Mouse (Mus musculus) C2C12 (cell line): ENCODE measurements around the gene Styx. TPM values are rescaled to one million over a fixed set of nuclear protein-coding genes. Genes with fewer than 3 reads are reported as not detected.
"Not testable (repeated sequence)": the region's sequence is repeated elsewhere in the genome, so short reads cannot be mapped to it uniquely, and the experiment has no call there.

Experiments used
- H3K27me3 ChIP-seq: one replicate; pipeline ENCODE4 v1.6.1; 2011; ENCODE audit not compliant: control insufficient read depth, insufficient read depth, insufficient read length
- H3K36me3 ChIP-seq: one replicate; pipeline ENCODE4 v1.6.1; 2011; ENCODE audit not compliant: control insufficient read depth, insufficient read depth
- H3K4me3 ChIP-seq: one replicate; pipeline ENCODE4 v1.5.1; 2011; ENCODE audit warnings: mild to moderate bottlenecking, control low read depth; ENCODE audit not compliant: poor library complexity, insufficient read depth, severe bottlenecking
- H3K79me2 ChIP-seq: one replicate; pipeline ENCODE4 v1.6.1; 2011; ENCODE audit not compliant: control insufficient read depth, insufficient read depth
- H3K79me3 ChIP-seq: one replicate; pipeline ENCODE4 v1.6.1; 2011; ENCODE audit warnings: low read depth, control low read depth
- H3ac ChIP-seq: one replicate; pipeline ENCODE3; 2011; ENCODE audit warnings: low read depth; ENCODE audit not compliant: control insufficient read depth, insufficient read length
- CEBPB ChIP-seq: IDR thresholded peaks from one replicate; pipeline ENCODE4 v1.6.1; 2011; ENCODE audit warnings: low read depth, mild to moderate bottlenecking, control low read depth, moderate library complexity
- CTCF ChIP-seq: IDR thresholded peaks from one replicate; pipeline ENCODE4 v1.5.1; 2011; ENCODE audit not compliant: control insufficient read depth, insufficient read depth, insufficient read length
- FOSL1 ChIP-seq: IDR thresholded peaks from one replicate; pipeline ENCODE4 v1.8.0; 2011; ENCODE audit warnings: mild to moderate bottlenecking, low read length; ENCODE audit not compliant: poor library complexity, insufficient read depth, severe bottlenecking
- MAX ChIP-seq: IDR thresholded peaks from one replicate; pipeline ENCODE4 v1.6.1; 2011; ENCODE audit warnings: mild to moderate bottlenecking, control low read depth
- MYOD1 ChIP-seq: IDR thresholded peaks from one replicate; pipeline ENCODE4 v1.6.1; 2011; ENCODE audit warnings: low read depth; ENCODE audit not compliant: control insufficient read depth, insufficient read length
- MYOG ChIP-seq: IDR thresholded peaks from one replicate; pipeline ENCODE4 v1.6.1; 2011; ENCODE audit not compliant: control insufficient read depth, insufficient read length; ENCODE audit errors: extremely low read depth
- USF1 ChIP-seq: IDR thresholded peaks from one replicate; pipeline ENCODE4 v1.6.1; 2011; ENCODE audit warnings: low read depth, mild to moderate bottlenecking, control low read depth, moderate library complexity
- polyA plus RNA-seq: library from polyadenylated mRNA; unstranded; fragments of >200 nt; fragmentation: generic; extraction: Trizol; gene quantifications from one replicate; pipeline ENCODE4 v1.2.1, GENCODE M21; 2012; ENCODE audit warnings: missing spikeins

Styx gene
- polyA plus RNA-seq, 1 experiment: 6.7 TPM

DNA sequence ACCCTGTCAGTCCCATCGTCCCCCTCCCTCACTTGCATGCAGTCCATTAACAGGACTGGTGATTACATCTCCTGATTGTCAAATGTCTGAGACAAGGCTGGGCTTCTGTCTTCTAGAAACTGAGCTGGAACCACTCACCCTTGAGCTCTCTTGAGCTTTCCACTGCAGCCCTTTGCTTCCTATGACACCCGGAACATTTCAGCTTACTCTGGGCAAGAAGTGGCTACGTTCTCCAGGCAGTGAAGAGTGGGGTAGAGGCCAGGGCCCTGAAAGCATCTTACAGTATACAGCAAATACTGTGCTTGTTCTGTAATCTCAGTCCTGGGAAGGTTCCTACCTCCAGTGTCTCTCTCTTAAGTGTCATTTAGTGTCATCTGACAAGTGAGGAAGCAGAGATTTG is 38.3 kb downstream of the Styx start:
- H3K4me3 ChIP-seq: peak overlapping the region; percentile 75
- no peaks in the 10 kb centered on the region for H3K27me3 ChIP-seq
- TF ChIP-seq MYOG: no peak

GRCm38 (mm10) chr14:45399836-45400235 is 48.9 kb downstream of the Styx start:
- H3K79me2 ChIP-seq: no peaks in the 10 kb centered on the region
- TF ChIP-seq FOSL1 (no peak), MAX (no peak), CTCF (no peak), MYOG (no peak), CEBPB (no peak), MYOD1 (no peak), USF1 (no peak)
- H3K79me3 ChIP-seq: no peaks in the 10 kb centered on the region
- H3K4me3 ChIP-seq: no peak overlapping the region
- H3K36me3 ChIP-seq: no peaks in the 10 kb centered on the region
- no peak overlapping the region for H3ac ChIP-seq
- H3K27me3 ChIP-seq: no peaks in the 10 kb centered on the region

More for the DNA sequence above, 38.3 kb downstream of the Styx start:
- H3K79me3 ChIP-seq: peaks cover 4% of the 10 kb centered on the region
- peak overlapping the region; percentile 33 for H3ac ChIP-seq
- H3K79me2 ChIP-seq: peaks cover 40% of the 10 kb centered on the region
- no peaks in the 10 kb centered on the region for H3K36me3 ChIP-seq

DNA sequence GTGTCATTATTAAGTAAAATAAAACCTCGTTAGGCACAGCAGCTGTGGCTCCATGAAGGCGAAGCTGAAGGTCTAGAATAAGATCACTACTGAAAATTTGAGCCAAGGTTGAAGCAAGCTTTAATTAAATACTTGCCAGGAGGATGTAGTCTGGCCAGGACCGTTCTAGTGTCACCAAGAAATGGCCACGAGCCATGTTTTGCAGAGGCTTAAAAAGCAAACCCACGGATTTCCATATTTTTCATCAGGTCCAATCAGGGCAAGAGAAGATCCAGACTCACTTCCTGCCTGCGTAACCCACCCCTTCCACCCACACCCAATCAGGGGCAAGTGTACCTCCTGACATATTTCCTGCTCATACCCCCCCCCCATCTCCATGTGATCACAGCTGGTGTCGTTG is 52.8 kb downstream of the Styx start:
- no peak overlapping the region for H3ac ChIP-seq
- H3K4me3 ChIP-seq: no peak overlapping the region
- TF ChIP-seq CEBPB (no peak), MYOD1 (no peak), FOSL1 (no peak), CTCF (no peak)
- H3K36me3 ChIP-seq: no peaks in the 10 kb centered on the region
- H3K27me3 ChIP-seq: peaks cover 5% of the 10 kb centered on the region
- H3K79me3 ChIP-seq: no peaks in the 10 kb centered on the region
- H3K79me2 ChIP-seq: no peaks in the 10 kb centered on the region

DNA sequence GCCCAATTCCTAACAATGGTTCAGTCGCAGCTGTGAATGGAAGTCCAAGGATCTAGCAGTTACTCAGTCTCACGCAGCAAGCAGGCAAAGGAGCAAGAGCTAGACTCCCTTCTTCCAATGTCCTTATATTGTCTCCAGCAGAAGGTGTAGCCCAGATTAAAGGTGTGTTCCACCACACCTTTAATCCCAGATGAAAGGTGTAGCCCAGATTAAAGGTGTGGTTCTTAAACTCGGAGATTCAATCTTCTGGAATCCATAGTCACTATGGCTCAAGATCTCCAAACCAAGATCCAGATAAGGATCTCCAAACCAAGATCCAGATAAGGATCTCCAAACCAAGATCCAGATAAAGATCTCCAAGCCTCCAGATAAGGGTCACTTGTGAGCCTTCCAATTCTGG is 53.9 kb downstream of the Styx start, which contains the start of gene Gnpnat1:
Gene Gnpnat1, minus strand, starts transcription at position 101 of the 400 bp plus-strand sequence.
- H3ac ChIP-seq, H3K27me3 ChIP-seq, H3K79me2 ChIP-seq, H3K4me3 ChIP-seq, H3K79me3 ChIP-seq, H3K36me3 ChIP-seq: not testable (repeated sequence)

GRCm38 (mm10) chr14:45416265-45416664 is 65.4 kb downstream of the Styx start:
- Histone ChIP-seq H3K4me3 (no peak overlapping the region), H3K79me2 (no peaks in the 10 kb centered on the region), H3ac (no peak overlapping the region), H3K36me3 (no peaks in the 10 kb centered on the region), H3K79me3 (no peaks in the 10 kb centered on the region), H3K27me3 (no peaks in the 10 kb centered on the region)
- no peak for TF ChIP-seq CTCF
- TF ChIP-seq CEBPB: no peak
- TF ChIP-seq USF1: no peak
- TF ChIP-seq MYOD1: no peak
- TF ChIP-seq FOSL1: no peak
- TF ChIP-seq MAX: no peak

GRCm38 (mm10) chr14:45418553-45418952 is 67.7 kb downstream of the Styx start:
- no peaks in the 10 kb centered on the region for H3K36me3 ChIP-seq
- H3ac ChIP-seq: no peak overlapping the region
- no peaks in the 10 kb centered on the region for H3K79me3 ChIP-seq
- H3K27me3 ChIP-seq: peaks cover 4% of the 10 kb centered on the region
- no peaks in the 10 kb centered on the region for H3K79me2 ChIP-seq
- no peak overlapping the region for H3K4me3 ChIP-seq
- no peak for TF ChIP-seq CTCF
- TF ChIP-seq MYOG: no peak
- TF ChIP-seq MYOD1: no peak

DNA sequence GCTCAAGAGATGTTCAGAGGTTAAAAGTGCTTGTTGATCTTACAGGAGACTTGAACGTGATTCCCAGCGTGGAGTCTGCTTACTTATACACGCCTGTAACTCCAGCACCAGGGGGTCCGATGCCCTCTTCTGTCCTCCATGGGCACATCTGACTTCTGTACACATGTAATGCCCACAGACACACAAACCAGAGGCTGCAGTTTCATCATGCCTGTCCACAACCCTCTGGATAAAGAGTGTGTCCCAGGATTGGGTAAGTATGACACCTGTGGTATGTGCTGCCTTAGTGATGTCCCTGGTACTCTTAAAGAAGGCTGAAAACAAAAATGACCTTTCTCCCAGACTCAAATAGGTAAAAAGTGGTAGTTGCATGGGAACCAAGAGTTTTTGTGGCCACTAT is 68.4 kb downstream of the Styx start:
- H3K36me3 ChIP-seq: no peaks in the 10 kb centered on the region
- H3K27me3 ChIP-seq: peaks cover 4% of the 10 kb centered on the region
- no peak overlapping the region for H3ac ChIP-seq
- no peaks in the 10 kb centered on the region for H3K79me2 ChIP-seq
- H3K79me3 ChIP-seq: no peaks in the 10 kb centered on the region
- no peak overlapping the region for H3K4me3 ChIP-seq
- TF ChIP-seq MYOG (no peak), USF1 (no peak), FOSL1 (no peak), CTCF (no peak), CEBPB (no peak), MYOD1 (no peak), MAX (no peak)
